Mouse (Mus musculus) mesoderm, embryonic 11.5 days (tissue): Measurements from ENCODE around the gene Trpc2.

Experiments used
- DNase-seq: peaks from one replicate; pipeline ENCODE4 v3.0.0-alpha.2; 2012; ENCODE audit warnings: low read depth, low spot score

Trpc2 gene

DNA sequence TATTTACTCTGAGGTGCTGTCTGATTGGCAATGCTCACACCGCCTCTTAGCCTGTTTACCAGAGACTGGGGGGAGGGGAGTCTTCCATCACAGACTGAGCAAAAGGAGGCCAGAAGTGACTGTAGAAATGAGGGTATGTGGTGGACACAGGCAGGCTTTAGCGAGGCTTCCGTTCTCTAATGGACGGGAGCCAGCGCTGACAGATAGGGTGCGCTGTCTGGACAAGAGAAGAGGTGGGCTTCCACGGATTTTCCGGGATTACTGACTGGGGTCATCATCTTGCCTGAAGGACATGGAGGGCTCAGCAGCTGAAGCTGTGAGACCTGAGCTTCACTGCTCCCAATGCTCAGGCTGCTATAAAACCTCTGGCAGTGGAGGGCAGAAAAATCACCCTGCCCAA lies 19.3 kb downstream of the Trpc2 start:
- DNase-seq = no peak

DNA sequence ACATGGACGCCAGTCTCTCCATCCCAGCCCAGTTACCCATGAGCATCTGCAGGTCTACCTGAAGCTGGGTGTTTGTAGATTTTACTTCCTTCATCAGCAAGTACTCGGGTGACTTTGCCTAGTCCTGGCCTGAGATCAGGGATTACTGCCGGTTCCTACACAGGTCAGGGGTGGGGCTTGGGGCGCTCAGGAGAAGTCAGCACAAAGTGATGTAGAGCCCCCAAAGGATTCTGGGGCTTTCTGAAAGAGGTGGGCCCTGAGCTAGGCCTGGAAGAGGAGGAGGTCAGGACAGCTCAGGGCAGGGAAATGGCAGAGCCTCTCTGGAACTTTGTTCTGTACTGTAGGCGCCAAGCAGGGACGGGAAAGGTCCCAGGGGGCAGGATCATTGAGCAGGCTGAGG lies 19.8 kb downstream of the Trpc2 start:
- no peak for DNase-seq

DNA sequence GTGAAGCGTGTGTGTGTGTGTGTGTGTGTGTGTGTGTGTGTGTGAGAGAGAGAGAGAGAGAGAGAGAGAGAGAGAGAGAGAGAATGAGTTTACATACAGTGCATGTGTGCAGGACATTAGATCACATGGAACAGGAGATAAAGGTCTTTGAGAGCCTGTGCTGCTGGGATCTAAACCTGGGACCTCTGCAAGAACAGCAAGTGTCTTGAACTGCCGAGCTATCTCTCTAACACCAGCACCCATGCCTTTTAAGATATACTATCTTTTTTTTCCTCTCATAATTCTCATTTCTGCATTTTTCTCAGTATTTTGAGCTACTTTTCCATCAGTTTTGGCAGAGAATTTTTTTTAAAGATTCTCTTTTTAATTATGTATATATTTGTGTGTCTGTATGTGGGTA lies 20.6 kb downstream of the Trpc2 start:
- DNase-seq = no peak

DNA sequence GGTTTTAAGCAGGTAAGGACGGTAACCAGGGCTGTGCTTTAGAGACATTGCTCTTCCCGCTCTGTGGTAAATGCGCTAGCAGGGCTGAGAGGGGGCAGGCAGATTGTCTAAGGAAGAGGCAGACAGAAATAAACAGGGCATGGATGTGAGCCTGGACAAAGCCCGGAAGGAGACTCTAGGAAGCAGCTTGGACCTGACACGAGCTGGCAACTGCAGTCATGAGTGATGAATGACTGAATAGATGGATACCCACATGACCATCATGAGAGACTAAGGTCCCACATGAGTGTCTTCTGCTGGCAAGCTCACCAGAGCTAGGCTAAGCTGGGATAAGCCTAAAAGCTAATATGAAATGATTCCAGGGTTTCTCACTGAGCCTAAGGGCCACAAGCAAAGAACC lies 21.2 kb downstream of the Trpc2 start:
- no peak for DNase-seq

DNA sequence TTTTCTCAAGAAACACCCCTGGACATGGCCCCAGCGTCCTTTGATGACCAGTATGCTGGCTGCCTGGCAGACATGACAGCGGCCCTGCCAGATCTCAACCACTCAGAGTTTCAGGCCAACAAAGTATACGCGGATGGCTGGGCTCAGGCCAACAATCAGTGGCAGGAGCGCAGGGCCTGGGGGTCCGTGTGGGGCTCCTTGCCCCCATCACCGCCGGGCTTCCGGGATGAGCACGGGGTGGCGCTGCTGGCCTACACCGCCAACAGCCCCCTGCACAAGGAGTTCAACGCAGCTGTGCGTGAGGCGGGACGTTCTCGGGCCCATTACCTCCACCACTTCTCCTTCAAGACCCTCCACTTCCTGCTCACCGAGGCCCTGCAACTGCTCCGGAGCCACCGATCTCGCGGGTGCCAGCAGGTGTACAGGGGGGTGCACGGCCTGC lies 23.8 kb downstream of the Trpc2 start:
- DNase-seq = no peak

DNA sequence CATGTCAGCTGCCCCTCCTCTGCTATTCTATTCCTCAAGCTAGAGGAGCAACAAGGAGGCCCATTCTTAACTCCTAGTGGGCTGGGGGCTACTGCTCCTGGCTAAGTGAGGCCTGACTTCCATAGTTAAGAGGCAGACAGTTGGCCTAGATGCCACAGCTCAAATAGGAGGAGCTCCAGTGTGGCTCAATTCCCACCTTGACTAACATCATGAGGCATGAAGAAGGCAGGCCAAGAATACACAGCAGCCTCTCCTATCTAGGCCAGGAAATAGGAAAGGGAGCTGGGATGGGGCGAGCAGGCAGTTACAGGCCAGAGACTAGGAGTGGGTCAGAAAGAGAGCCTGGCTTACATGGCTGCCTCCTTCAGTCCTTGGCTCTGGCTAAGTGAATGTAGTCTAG lies 25.3 kb downstream of the Trpc2 start:
- no peak for DNase-seq

DNA sequence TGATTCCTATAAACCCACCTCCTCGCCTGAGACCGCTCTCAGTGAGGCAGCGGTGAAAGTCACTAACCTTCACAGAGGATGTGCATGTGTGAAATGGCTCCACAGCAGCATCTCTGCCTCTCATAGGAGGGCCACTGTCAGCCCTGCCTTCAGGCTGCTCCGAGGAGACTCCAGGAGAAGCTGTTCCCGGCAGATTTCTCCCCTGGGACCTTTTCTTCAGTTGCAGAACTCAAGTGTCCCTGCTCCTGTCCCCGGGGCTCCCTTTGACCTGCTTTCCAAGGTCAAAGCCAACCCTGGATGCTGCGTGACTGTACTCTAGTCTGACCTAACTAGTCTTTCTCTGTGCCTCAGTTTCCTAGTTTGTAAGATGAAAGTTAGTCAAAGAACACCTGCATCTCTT lies 26.3 kb downstream of the Trpc2 start, which contains the start of gene Art5:
Gene Art5 (minus strand): TSS at position 319 of the 400 bp plus-strand sequence.
- no peak for DNase-seq

DNA sequence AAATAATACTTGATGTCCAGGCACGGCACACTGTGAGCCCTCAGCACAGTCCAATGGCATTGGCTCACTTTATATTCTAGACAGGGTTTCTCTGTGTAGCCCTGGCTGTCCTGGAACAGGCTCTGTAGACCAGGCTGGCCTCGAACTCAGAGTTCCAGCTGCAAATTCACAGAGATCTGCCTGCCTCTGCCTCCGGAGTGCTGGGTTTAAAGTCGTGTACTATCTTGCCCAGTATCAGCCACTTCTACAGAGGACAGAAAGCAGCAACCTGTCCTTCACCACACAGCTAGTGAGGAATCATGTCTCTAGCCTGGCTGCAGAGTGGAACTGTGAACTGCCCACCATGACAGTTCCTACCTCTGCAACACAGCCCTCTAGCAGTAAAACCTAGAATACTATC lies 26.8 kb downstream of the Trpc2 start:
- DNase-seq = no peak

DNA sequence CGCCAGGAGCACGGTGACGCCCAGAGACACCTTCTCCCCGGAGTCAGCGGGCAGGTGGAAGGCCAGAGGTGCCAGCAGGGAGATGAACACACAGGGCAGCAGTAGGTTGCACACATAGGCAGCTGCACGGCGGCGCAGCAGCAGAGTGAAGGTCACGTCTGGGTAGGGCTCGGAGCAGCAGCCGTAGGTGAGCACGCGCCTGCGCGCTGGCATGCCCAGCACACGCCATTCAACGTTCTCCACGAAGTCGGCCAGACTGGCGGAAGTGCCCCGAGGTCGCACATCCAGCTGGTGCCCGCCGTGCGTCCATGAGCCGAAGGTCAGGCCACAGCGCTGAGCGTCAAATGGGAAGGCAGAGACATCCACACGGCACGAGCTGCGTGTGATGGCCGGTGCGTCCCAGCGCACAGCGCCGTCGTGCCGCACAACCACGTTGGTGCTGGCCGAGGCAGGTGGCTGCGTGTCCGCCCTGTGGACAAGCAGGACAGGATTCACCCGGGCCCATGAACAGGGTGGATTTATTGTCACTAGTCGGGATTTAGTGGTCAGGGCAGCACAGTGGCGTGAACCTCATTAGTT lies 30.3 kb downstream of the Trpc2 start:
- DNase-seq = no peak

DNA sequence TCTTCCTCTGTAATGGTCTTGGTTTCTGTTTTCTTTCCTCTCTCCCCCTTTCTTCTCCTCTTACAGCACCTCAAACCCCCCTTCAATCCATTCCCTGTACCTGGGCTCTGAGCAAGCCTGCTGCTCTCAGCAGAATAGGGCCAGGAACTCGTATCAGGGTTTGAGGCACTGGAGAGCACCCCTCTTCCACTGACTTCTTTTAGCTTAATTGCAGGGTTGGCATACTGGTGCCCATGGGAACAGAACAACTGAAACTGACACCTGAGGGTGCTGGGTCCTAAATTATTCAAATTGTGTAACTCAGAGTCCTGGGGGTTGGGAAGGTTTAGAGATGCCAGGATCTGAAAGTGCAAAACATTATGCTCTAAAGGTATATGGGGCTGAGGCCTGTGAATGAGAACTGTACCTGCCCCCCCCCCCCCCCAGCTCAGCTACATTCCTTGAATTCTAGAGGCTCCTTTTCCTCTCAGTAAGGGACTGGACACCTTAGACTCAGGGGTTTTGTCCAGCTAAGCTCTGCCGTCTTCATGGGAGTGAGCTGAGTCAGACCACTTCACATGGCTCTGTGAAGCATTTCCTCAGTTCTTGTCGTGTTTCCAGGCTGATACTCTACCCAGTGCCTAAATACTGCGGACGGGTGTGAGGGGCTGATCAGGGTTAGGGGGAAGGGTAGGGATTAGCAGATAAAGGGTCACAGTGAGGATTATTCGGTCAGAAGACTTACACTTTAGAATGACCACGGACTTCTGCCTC lies 33.8 kb downstream of the Trpc2 start, which contains the start of gene Chrna10:
Gene Chrna10 (minus strand): TSS at position 250 of the 753 bp plus-strand sequence.
- DNase-seq = no peak

DNA sequence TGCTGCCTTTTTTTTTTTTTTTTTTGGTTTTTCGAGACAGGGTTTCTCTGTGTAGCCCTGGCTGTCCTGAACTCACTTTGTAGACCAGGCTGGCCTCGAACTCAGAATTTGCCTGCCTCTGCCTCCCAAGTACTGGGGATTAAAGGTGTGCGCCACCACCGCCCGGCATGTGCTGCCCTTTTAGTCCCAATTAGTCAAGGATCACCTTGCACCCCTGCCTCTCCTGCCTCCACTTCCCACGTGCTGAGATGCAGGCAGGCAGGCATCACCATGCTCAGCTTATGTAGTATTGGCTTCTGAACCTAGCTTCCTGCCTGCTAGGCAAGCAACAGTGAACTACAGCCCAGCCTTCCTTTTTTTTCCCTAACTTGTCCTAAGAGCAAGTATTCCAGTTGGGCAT lies 34.5 kb downstream of the Trpc2 start:
- no peak for DNase-seq

DNA sequence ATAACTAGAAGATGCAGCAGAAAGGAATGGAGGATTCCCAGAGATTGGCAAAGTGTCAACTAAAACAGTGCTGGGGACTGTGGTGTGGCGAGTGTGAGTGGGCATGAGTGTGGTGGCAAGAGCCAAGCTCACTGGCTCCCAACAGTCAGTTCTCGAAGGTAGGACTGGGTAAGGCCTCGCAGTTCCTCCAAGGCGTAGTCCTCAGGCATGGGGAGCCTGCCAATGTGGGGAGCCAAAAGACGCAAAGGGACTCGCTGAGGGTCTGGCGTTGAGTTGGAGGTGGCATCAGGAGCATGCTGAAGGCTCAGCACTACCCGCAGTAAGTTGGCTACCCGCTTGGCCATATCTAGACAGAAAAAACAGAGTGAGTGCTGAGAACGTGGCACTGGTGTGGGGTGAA lies 37.4 kb downstream of the Trpc2 start:
- DNase-seq = no peak

DNA sequence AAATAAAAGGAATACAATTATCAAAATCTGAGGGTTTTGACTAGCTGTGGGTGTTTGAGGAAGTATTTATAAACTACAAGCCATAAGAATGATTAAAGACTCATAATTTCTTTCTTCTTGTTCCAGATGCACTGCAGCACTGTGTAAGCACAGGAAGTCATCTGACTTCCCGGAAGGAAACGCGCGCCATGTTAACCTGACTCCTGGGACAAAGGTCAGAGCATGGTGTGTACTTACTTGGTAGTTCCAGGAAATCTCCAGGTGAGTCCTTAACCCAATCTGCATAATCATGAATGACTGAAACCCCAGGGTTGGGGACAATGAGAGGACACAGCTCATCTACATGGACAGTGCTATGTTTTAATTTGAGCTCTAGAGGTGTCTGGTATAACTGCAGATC lies 49.5 kb downstream of the Trpc2 start:
- DNase-seq = no peak

DNA sequence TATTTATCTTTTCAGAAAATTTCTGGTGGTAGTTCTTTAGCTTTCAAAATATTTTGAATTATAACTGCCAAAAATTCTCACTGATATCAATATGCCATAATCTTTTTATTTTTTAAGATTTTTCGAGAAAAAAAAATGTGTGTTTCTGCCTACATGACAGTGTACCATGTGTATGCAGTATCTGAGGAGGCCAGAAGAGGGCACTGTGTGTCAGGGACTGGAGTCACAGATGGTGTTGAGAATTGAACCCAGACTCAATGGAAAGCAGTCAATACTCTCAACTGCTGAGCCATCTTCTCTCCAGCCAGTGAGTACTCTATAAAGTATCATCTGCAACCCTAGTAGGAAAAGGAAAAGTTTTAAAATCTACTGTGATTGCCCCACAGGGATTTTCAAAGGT lies 54.5 kb downstream of the Trpc2 start:
- DNase-seq = peak; percentile 48

DNA sequence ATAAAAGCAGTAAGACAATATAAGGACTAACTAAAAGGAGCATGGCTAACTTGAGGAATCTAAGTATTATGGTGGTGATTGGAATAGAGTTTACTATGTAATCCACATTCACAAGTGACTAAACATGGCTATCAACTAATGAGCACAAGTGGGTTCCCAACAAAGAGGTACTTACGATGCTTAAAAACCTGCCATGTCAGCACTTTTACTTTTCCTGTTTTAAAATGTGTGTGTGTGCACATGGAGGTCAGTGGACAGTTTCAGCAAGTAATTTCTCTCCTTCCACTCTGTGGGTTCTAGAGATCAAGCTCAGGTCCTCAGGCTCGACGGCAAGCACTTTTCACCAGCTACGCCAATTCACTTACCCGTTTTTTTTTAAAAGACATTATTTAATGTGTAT lies 55.0 kb downstream of the Trpc2 start:
- no peak for DNase-seq
